Mouse (Mus musculus): ENCODE measurements at regions not wholly inside any gene's neighbourhood (a gene's known extent, or its start where the extent isn't known, plus 50 kb on each side); places are given as distances from the start of the nearest gene placed in this dataset.

DNA sequence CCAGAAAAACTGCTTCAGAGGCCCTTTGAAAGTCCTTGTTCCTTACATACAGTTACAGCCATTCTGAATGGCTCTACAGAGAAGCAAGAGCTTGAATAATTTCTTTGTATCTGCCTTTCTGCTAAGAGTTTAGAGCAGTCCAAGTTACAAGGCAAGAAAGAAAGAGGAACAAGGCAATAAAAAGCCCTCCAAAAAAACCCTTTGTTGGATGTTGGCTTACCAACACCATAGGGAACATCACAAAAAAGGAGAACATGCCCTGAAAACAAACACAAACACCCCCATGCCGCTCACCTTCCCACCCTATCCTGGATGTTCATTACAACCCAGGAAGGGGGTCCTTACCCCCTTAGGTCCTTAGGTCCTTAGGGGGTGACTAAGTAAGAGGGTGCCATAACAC lies 359.2 kb upstream of the Gcfc2 start:
- ATAC-seq (ENCODE audit: poor library complexity, severe bottlenecking), result peak; percentile 60

- no peak for ATAC-seq (ENCODE audit: poor library complexity, severe bottlenecking)
These were observed 336.9 kb upstream of the Gcfc2 start for GRCm38 (mm10) chr6:81586441-81587117.

- ATAC-seq (ENCODE audit: poor library complexity, severe bottlenecking), result no peak
These were observed 333.7 kb upstream of the Gcfc2 start for GRCm38 (mm10) chr6:81589727-81590126.

GRCm38 (mm10) chr6:81595926-81596325 lies 327.5 kb upstream of the Gcfc2 start:
- no peak for ATAC-seq (ENCODE audit: poor library complexity, severe bottlenecking)

GRCm38 (mm10) chr6:81608637-81609036 lies 314.8 kb upstream of the Gcfc2 start:
- no peak for ATAC-seq (ENCODE audit: poor library complexity, severe bottlenecking)

DNA sequence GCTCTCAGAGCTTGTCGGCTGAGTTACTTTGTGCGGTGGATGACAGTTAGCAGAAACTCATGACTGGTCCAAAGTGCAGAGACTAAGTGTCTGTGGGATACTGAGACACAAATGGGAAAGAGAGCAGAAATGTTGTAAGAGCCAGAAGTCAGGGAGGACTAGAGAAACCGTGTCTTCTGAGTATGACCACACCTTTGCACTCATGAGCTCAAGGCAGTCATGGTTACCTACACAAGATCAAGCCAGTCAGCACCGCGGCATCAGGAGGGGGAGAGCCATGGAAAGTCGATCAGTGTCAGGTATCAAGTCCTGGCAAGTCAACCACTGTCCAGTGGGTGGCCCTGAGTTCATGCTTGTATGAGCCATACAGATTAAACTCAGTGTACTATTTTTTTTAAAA lies 311.5 kb upstream of the Gcfc2 start:
- ATAC-seq (ENCODE audit: poor library complexity, severe bottlenecking), result no peak

DNA sequence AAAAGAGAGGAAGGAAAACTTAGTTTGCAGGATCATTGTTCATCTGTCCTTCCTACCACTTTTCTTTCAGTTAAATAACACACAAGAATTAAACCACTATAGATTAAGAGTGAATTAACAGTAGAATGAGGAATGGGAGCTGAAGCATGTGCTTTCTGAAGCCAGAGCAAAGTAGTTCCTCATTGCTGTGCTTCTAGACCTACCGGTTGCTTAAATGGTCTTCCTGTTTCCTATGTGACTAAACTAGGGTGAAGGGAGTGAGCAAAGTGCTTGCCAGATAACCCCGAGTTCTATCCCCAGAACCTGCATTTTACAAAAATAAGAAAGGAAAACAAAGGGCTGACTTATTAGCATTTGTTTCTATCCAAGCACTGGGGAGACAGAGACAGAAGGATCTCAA lies 305.5 kb upstream of the Gcfc2 start:
- ATAC-seq (ENCODE audit: poor library complexity, severe bottlenecking), result peak; percentile 95

DNA sequence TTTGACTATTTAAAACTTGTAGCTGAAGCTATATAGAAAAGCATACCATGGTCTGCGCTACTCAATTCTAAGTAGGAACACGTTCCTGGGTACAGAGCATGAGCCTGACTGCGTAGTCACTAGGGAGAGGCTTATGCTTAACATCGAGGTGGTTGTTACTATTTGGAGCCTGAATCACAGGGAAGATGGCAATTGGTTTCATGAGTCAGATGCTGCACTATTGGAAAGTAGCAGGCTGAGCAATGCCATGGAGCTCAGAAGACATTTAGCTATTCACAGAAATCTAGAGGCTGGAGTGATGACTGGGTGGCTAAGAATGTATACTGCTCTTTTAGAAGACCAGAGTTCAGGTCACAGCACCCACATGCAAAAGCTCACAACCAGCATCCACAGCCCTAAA lies 302.4 kb upstream of the Gcfc2 start:
- no peak for ATAC-seq (ENCODE audit: poor library complexity, severe bottlenecking)

GRCm38 (mm10) chr6:81622714-81623113 lies 300.8 kb upstream of the Gcfc2 start:
- ATAC-seq (ENCODE audit: poor library complexity, severe bottlenecking), result no peak

DNA sequence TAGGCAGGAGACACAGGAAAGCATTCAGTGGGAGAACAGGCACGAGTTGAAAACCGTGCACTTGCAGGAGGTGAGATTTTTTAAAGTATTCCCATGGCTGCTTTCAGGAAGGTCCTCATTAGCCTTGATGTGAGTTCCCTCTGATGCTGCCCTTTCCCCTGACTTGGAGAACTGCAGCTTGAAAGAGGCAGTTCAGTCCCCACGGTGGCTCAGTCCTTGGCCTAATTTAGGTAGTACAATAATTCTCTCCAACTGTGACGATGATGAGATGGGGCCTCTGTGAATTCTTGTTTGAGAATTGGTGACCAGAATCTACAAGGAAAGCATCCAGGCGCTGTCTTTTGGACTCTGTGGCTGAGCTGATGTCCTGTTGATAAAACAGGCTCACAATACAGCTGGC lies 298.5 kb upstream of the Gcfc2 start:
- no peak for ATAC-seq (ENCODE audit: poor library complexity, severe bottlenecking)

- ATAC-seq (ENCODE audit: poor library complexity, severe bottlenecking), result no peak
These were observed 289.9 kb upstream of the Gcfc2 start for GRCm38 (mm10) chr6:81633586-81633985.

DNA sequence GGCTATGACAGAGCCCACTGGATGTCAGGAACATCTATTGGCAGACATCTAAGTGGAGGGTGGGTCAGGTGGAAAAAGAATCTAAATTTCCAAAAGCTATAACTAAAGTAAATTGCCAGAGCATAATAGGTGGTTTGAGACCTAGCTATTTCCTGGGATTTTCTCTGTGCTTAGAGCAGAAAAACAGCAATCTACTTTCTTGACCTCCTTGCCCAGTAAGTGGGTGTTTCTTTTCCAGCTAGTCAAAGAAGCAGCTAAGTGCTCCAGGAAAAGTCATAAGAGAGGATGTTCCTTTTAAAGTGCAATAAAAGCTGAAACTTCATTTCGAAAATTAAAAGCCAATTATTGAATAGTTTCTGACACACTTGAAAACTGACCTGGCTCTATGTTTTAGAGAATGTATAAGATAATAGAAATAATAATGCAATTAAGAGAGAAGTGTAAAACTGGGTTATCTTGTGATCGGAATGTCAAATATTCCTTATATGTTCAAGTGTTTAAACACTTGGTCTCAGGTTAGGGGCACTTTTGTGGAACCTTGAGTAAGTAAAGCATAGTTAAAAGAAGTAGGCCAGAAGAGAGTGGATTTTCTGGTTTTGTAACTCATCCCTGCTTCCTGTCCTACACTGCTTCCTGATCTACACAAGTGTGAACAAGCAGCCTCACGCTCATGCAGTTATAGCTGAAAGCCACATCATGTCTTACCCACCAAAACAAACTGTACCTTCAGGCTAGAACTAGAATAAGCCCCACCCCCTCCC lies 275.7 kb upstream of the Gcfc2 start:
- ATAC-seq (ENCODE audit: poor library complexity, severe bottlenecking), result no peak

DNA sequence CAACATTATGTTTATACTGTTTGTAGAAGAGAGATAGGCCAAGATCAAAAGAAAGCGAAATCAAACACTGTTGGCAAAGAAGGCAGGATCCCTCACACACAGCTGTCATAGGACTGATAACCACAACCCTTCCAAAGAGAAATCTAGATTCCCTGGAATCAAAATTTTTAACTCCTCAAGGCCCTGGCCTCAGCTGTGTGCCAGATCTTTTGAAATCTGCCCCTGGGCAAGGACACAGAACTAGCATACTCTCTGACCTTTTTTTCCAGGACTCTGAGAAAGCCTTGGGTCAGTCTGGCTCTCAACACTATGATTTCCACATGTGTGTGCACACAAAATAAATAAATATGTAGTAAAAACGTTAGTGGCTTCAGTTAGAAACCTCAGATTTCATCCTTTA lies 271.6 kb upstream of the Gcfc2 start:
- ATAC-seq (ENCODE audit: poor library complexity, severe bottlenecking), result no peak

DNA sequence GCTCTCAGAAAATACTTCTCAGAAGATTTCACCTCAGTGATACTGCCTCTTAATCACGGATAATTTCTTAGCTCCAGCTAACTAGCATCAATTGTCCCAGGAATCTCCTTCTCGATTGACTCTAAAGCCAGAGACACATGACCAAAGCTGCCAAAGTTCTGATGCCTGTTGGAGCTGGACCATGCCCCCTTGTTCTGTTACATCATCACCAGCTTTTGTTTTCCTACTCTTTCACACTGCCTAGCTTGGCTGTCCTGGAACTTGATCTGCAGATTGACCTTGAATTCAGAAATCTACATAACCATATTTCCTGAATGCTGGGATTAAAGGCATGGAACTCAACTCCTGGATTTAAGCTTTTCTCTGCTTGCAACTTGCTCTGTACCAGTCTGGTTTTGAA lies 268.3 kb upstream of the Gcfc2 start:
- no peak for ATAC-seq (ENCODE audit: poor library complexity, severe bottlenecking)

- ATAC-seq (ENCODE audit: poor library complexity, severe bottlenecking), result no peak
These were observed 262.7 kb upstream of the Gcfc2 start for GRCm38 (mm10) chr6:81660478-81661395.

DNA sequence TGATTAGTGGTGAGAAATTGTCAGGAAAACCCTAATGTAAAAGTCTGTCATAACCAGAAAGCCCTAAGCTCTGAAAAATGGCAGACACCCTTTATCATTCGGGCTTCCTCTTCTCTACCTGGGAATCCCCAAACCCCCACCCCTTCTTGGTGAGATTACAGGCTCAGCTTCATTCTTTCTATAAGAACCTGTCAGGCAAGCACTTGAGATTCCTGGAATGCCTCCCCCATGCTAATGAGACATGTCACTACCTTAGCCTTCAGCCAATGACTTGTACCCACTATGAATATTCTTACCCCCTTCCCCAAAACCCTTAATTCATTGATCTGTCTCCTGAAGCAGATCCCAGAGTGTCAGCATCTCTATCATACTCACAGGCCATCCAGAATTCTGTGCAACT lies 254.5 kb upstream of the Gcfc2 start:
- no peak for ATAC-seq (ENCODE audit: poor library complexity, severe bottlenecking)

- no peak for ATAC-seq (ENCODE audit: poor library complexity, severe bottlenecking)
These were observed 250.2 kb upstream of the Gcfc2 start for GRCm38 (mm10) chr6:81673316-81673715.

GRCm38 (mm10) chr6:81697284-81697683 lies 226.2 kb upstream of the Gcfc2 start:
- ATAC-seq (ENCODE audit: poor library complexity, severe bottlenecking), result no peak

DNA sequence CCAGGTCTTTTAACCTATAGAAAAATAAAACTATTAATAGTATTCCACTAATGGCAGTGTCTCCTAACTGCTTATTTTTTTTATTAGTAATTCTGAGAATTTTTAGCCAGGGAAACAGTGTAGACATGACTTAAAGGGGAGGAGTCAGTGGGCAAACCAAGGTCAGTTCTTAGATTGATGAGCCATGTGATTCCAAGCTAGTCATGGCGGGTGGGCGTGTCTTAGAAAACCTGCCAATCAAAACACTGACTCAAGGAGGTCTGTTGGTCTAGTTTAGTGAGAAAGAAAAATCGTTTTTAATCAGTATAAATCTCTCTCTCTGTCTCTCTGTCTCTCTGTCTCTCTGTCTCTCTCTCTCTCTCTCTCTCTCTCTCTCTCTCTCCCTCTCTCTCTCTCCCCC lies 225.3 kb upstream of the Gcfc2 start:
- ATAC-seq (ENCODE audit: poor library complexity, severe bottlenecking), result no peak

- no peak for ATAC-seq (ENCODE audit: poor library complexity, severe bottlenecking)
These were observed 208.6 kb upstream of the Gcfc2 start for GRCm38 (mm10) chr6:81714867-81715266.

DNA sequence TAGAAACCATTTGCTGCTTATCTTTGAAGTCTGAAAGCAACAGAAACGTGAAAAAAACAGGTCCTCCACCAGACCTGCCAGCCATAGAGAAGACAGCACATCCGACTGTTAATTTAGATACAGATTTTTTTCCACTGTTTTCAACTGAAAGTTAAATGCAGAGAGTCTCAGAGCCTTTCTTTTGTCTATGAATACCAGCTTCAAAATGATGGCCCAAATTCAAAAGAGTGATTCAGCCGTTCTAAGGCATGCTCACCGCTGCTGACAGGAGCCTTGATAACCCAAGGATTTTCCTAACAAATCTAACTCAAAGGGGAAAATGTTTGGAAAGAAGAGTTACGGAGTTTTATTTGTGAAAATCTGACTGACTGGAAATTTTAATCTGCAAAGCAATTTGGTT lies 207.1 kb upstream of the Gcfc2 start:
- ATAC-seq (ENCODE audit: poor library complexity, severe bottlenecking), result no peak
